Mouse (Mus musculus): ENCODE data around the gene Tuba8. TPM values are rescaled to one million over a fixed set of nuclear protein-coding genes. Genes with fewer than 3 reads are reported as not detected.
A peak's percentile ranks its signal among the peaks of the same experiment; 100 is the strongest.

Gene Tuba8
- polyA plus RNA-seq, 1 experiment from 2014 or later, result 6.7 TPM

DNA sequence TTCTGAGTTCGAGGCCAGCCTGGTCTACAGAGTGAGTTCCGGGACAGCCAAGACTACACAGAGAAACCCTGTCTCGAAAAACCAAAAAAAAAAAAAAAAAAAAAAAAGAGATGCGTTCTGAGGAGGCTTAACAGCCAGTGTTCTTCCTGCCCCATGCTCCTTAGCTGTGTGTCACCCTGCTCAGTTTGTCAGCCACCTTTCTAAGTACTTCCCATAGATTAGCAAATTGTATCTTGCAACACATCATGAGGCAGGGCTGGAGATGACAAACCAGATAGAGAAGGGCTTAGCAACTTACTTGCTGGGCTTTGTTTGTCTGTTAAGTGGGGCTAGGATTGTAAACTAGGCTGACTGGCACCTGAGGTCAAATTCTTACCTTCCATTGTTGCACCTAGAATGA is 10.0 kb upstream of the Tuba8 start:
- no peak for ATAC-seq (ENCODE audit: insufficient number of reproducible peaks, low FRiP score, low TSS enrichment, low read depth)
- WGBS, result 77% methylated on average over 3 of the region's 4 CpGs
- Histone ChIP-seq H3K4me1 (no peaks in the 10 kb centered on the region), H3K9me3 (replicated peaks) (no peaks in the 10 kb centered on the region), H3K27ac (replicated peaks) (no peak overlapping the region), H3K36me3 (no peaks in the 10 kb centered on the region; the same call in 1 of the 2 replicates), H3K9ac (no peak overlapping the region), H3K4me2 (replicated peaks) (no peak overlapping the region), H3K4me3 (replicated peaks) (no peak overlapping the region), H3K27me3 (no peaks in the 10 kb centered on the region)

- no peak overlapping the region for H3K4me3 ChIP-seq (replicated peaks)
- no peaks in the 10 kb centered on the region for H3K4me1 ChIP-seq
- H3K9me3 ChIP-seq (replicated peaks), result no peaks in the 10 kb centered on the region
- no peak overlapping the region for H3K9ac ChIP-seq
- H3K36me3 ChIP-seq, result no peaks in the 10 kb centered on the region
- 76% methylated on average over 5 of the region's 5 CpGs for WGBS
- H3K27me3 ChIP-seq, result no peaks in the 10 kb centered on the region
- ATAC-seq (ENCODE audit: insufficient number of reproducible peaks, low FRiP score, low TSS enrichment, low read depth), result no peak
- H3K27ac ChIP-seq (replicated peaks), result no peak overlapping the region
- no peak overlapping the region for H3K4me2 ChIP-seq (replicated peaks)
These were observed 8.5 kb upstream of the Tuba8 start for GRCm38 (mm10) chr6:121202026-121202425.

- H3K9ac ChIP-seq, result no peak overlapping the region
- 81% methylated on average over 5 of the region's 5 CpGs for WGBS
- no peak overlapping the region for H3K4me3 ChIP-seq (replicated peaks)
- no peaks in the 10 kb centered on the region for H3K9me3 ChIP-seq (replicated peaks)
- ATAC-seq (ENCODE audit: insufficient number of reproducible peaks, low FRiP score, low TSS enrichment, low read depth), result no peak
- H3K4me1 ChIP-seq, result peaks cover 14% of the 10 kb centered on the region
- no peak overlapping the region for H3K4me2 ChIP-seq (replicated peaks)
- H3K27ac ChIP-seq (replicated peaks), result no peak overlapping the region
- H3K27me3 ChIP-seq, result peaks cover 19% of the 10 kb centered on the region
- H3K36me3 ChIP-seq, result no peaks in the 10 kb centered on the region
These were observed 4.0 kb upstream of the Tuba8 start for GRCm38 (mm10) chr6:121206481-121206880.

DNA sequence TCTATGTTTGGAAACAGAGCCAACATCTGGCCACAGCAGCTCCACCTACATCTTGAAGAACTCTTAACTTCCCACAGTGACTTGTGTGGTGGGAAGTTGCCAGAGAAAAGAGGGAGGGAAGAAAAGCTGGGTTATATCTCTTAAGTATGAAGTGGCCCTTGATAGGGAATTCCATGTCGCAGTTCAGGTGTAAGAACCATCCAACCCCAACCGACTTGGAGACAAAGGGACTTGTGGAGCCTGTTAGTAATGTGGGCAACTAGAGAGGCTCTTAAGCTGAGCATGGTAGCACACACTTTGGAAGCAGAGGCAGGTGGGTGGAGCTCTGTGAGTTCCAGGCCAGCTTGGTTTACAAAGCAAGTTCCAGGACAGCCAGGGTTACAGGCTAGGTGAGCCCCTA is 912 bp upstream of the Tuba8 start:
- no peak for ATAC-seq (ENCODE audit: insufficient number of reproducible peaks, low FRiP score, low TSS enrichment, low read depth)
- no peak overlapping the region for H3K27ac ChIP-seq (replicated peaks)
- WGBS, result 75% methylated on average over 2 of the region's 2 CpGs

GRCm38 (mm10) chr6:121210926-121211289 is 412 bp downstream of the Tuba8 start:
- no peak overlapping the region for H3K9ac ChIP-seq
- H3K9me3 ChIP-seq (replicated peaks), result no peaks in the 10 kb centered on the region
- no peak overlapping the region for H3K27ac ChIP-seq (replicated peaks)
- H3K4me2 ChIP-seq (replicated peaks), result peak overlapping the region; percentile 75
- no peak for ATAC-seq (ENCODE audit: insufficient number of reproducible peaks, low FRiP score, low TSS enrichment, low read depth)
- H3K4me3 ChIP-seq (replicated peaks), result peak overlapping the region; percentile 42
- H3K36me3 ChIP-seq, result no peaks in the 10 kb centered on the region
- H3K4me1 ChIP-seq, result peaks cover 17% of the 10 kb centered on the region
- peaks cover 25% of the 10 kb centered on the region for H3K27me3 ChIP-seq
- WGBS, result 2% methylated on average over 12 of the region's 12 CpGs

More for the DNA sequence above, 912 bp upstream of the Tuba8 start:
- Histone ChIP-seq H3K9ac (no peak overlapping the region), H3K27me3 (peaks cover 25% of the 10 kb centered on the region), H3K36me3 (no peaks in the 10 kb centered on the region), H3K4me2 (replicated peaks) (no peak overlapping the region), H3K9me3 (replicated peaks) (no peaks in the 10 kb centered on the region), H3K4me3 (replicated peaks) (no peak overlapping the region), H3K4me1 (peaks cover 17% of the 10 kb centered on the region)

DNA sequence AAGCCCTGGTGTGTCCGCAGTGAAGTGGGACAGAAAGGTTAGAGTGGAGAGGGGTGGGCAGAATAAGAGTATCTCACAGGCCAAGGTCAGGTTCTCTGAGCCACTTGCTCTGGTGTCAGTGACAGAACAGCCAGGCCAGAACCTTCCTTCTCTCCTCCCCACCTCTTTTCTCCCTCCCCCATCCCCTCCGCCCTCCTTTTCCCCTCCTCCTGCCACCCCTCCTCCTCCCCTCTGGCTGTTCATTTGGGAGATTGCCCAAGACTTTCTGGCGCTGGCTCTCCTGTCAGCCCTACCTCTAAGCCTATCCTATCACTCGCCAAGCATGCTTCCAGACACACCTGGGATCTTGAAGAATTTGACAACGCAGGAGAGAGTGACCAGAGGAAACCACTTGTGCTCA is 1.2 kb downstream of the Tuba8 start:
- Histone ChIP-seq H3K27ac (replicated peaks) (no peak overlapping the region), H3K4me1 (peaks cover 17% of the 10 kb centered on the region), H3K9ac (no peak overlapping the region), H3K4me2 (replicated peaks) (peak overlapping the region; percentile 75; the same call in 1 of the 2 replicates), H3K4me3 (replicated peaks) (peak overlapping the region; percentile 42; the same call in 1 of the 2 replicates), H3K27me3 (peaks cover 25% of the 10 kb centered on the region), H3K36me3 (no peaks in the 10 kb centered on the region), H3K9me3 (replicated peaks) (no peaks in the 10 kb centered on the region)
- ATAC-seq (ENCODE audit: insufficient number of reproducible peaks, low FRiP score, low TSS enrichment, low read depth), result no peak
- WGBS, result 11% methylated on average over 5 of the region's 5 CpGs

DNA sequence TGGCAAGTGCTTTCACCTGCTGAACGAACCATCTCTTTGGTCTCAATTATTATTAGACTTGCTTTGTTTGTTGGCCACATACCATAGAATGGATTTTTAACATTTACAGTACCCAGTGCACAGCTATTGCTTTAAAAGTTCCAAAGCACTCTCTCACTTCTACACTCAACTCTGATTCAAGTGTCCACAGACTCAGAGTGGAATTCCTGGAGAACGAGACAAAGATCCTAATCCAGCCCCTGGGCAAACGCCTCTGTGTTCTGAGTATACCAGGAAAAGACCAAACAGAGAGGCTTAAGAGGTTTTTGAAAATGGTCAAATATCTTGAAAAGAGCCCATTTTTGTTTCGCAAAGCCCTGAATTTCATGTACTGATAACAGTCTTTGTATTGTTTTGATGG is 2.5 kb downstream of the Tuba8 start:
- no peak overlapping the region for H3K9ac ChIP-seq
- H3K4me2 ChIP-seq (replicated peaks), result no peak overlapping the region
- ATAC-seq (ENCODE audit: insufficient number of reproducible peaks, low FRiP score, low TSS enrichment, low read depth), result no peak
- 63% methylated on average over 4 of the region's 4 CpGs for WGBS
- peaks cover 17% of the 10 kb centered on the region for H3K4me1 ChIP-seq
- H3K27ac ChIP-seq (replicated peaks), result no peak overlapping the region
- no peaks in the 10 kb centered on the region for H3K36me3 ChIP-seq
- no peaks in the 10 kb centered on the region for H3K9me3 ChIP-seq (replicated peaks)
- H3K27me3 ChIP-seq, result peaks cover 25% of the 10 kb centered on the region
- no peak overlapping the region for H3K4me3 ChIP-seq (replicated peaks)

DNA sequence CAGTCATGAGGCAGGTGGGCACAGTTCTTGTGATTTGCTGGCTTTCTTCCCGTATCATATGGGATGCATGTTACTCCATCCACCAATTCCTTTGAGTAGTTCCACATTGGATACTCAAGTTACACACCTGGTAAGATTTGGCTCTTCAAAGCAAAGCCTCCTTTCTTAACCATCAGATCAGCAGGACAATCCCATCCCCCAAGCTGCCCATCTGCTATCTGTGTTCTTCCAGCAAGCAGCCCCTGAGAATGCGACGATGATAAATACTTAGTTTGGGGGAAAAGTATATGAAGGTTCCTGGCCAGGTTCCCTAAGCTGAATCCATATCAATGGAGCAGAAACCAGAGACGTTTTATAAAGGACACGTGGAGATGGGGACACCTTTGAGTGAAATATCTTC is 3.7 kb downstream of the Tuba8 start:
- no peak overlapping the region for H3K9ac ChIP-seq
- no peak overlapping the region for H3K4me3 ChIP-seq (replicated peaks)
- H3K4me1 ChIP-seq, result peaks cover 17% of the 10 kb centered on the region
- H3K9me3 ChIP-seq (replicated peaks), result no peaks in the 10 kb centered on the region
- no peaks in the 10 kb centered on the region for H3K36me3 ChIP-seq
- no peak for ATAC-seq (ENCODE audit: insufficient number of reproducible peaks, low FRiP score, low TSS enrichment, low read depth)
- peaks cover 25% of the 10 kb centered on the region for H3K27me3 ChIP-seq
- 89% methylated on average over 5 of the region's 5 CpGs for WGBS
- no peak overlapping the region for H3K27ac ChIP-seq (replicated peaks)
- no peak overlapping the region for H3K4me2 ChIP-seq (replicated peaks)

DNA sequence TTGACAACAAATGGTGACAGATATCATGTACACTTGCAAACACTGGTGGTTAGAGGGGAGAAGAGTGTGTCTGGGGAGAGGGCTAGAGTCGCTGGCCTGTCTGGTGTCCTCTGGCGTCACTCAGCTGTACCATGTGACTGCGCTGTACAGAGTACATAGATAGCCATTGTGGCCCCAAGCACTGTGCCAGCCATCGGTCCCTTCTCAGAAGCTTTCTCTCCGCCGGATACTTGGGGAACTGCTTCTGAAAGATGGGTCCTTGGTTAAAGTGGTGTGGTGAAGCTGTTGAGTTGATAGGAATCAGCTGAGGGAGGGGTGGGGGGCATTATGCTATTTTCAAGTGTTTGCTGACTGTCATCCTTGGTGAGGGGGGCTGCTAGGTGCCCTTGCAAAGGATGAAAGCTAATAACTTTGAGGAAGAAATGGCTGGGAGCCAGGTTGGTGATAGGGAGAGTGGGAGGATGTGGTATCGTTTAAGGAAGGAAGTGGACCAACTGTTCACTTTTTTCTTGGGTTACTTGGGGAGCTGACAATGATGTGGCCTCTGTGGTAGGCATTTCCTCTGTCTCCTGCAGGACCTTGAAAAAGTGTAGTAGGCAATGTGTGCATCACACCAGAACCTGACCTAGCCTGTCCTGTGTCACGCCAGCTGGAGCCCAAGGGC is 4.3 kb downstream of the Tuba8 start:
- Histone ChIP-seq H3K4me1 (peaks cover 17% of the 10 kb centered on the region), H3K4me3 (replicated peaks) (no peak overlapping the region), H3K27me3 (peaks cover 21% of the 10 kb centered on the region), H3K9me3 (replicated peaks) (no peaks in the 10 kb centered on the region), H3K36me3 (no peaks in the 10 kb centered on the region), H3K27ac (replicated peaks) (no peak overlapping the region), H3K4me2 (replicated peaks) (no peak overlapping the region), H3K9ac (no peak overlapping the region)
- 84% methylated on average over 8 of the region's 8 CpGs for WGBS
- no peak for ATAC-seq (ENCODE audit: insufficient number of reproducible peaks, low FRiP score, low TSS enrichment, low read depth)

DNA sequence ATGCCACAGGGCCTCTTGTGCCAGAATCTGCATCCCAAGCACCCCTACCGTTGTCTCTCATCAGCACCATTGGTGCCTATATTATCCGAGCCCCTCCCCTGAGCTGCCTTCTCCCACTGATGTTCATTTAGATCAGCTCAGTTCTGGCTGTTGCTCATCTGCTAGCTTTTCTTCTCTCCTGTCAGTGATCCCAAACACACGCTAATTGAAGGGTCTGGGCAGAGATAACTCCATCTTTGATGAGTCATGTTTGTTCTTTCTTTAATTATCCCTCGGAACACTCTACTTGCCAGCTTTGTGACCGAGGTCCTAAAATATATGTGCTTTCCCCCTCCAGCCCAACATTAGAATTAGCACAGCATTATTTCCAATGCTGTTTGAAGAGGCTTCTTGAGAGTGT is 4.8 kb downstream of the Tuba8 start:
- Histone ChIP-seq H3K27me3 (peaks cover 15% of the 10 kb centered on the region), H3K4me2 (replicated peaks) (no peak overlapping the region), H3K4me1 (peaks cover 15% of the 10 kb centered on the region), H3K9me3 (replicated peaks) (no peaks in the 10 kb centered on the region), H3K4me3 (replicated peaks) (no peak overlapping the region), H3K36me3 (no peaks in the 10 kb centered on the region), H3K9ac (no peak overlapping the region), H3K27ac (replicated peaks) (no peak overlapping the region)
- no peak for ATAC-seq (ENCODE audit: insufficient number of reproducible peaks, low FRiP score, low TSS enrichment, low read depth)
- 65% methylated on average over 5 of the region's 5 CpGs for WGBS

DNA sequence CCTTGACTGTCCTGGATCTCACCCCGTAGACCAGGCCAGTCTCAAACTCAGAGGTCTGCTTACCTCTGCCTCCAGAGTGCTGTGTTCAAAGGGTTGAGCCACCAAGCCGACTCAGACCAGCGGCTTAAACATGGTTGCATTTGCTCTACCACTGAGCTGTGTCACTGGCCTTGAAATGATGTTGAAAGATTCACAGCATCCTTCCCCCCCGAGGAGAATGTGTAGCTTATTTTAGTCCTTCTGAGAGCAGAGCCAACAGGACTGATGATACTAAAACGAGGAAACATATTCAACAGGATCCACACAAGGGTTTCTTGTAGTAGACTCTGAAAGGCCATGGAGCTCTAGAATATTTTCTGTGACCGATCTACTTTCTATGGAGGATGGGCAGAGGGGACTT is 5.4 kb downstream of the Tuba8 start:
- Histone ChIP-seq H3K4me2 (replicated peaks) (no peak overlapping the region), H3K27ac (replicated peaks) (no peak overlapping the region), H3K4me3 (replicated peaks) (no peak overlapping the region), H3K36me3 (no peaks in the 10 kb centered on the region), H3K4me1 (peaks cover 9% of the 10 kb centered on the region), H3K27me3 (peaks cover 10% of the 10 kb centered on the region; the same call in 1 of the 2 replicates), H3K9ac (no peak overlapping the region), H3K9me3 (replicated peaks) (no peaks in the 10 kb centered on the region)
- 85% methylated on average over 6 of the region's 6 CpGs for WGBS
- no peak for ATAC-seq (ENCODE audit: insufficient number of reproducible peaks, low FRiP score, low TSS enrichment, low read depth)

GRCm38 (mm10) chr6:121216589-121217255 is 6.2 kb downstream of the Tuba8 start:
- 74% methylated on average over 5 of the region's 5 CpGs for WGBS
- Histone ChIP-seq H3K27me3 (0 out of 2 replicates have a peak, but pooled peaks cover 3% of the 10 kb centered on the region), H3K27ac (replicated peaks) (no peak overlapping the region), H3K4me3 (replicated peaks) (no peak overlapping the region), H3K4me2 (replicated peaks) (no peak overlapping the region), H3K4me1 (peaks cover under 1% of the 10 kb centered on the region), H3K9me3 (replicated peaks) (no peaks in the 10 kb centered on the region), H3K9ac (no peak overlapping the region), H3K36me3 (no peaks in the 10 kb centered on the region)
- no peak for ATAC-seq (ENCODE audit: insufficient number of reproducible peaks, low FRiP score, low TSS enrichment, low read depth)
